Mouse (Mus musculus) neural tube, embryonic 11.5 days (tissue): ENCODE results near the gene Lmna. TPM values are rescaled to one million over a fixed set of nuclear protein-coding genes. Genes with fewer than 3 reads are reported as not detected.
A peak's percentile ranks its signal among the peaks of the same experiment; 100 is the strongest.

ENCODE experiments used
- ATAC-seq: fragments of 200-750 bp; cut with Nextera tagmentation; 2 replicates; pipeline ENCODE4 v1.8.0; 2017; ENCODE audit warnings: moderate number of reproducible peaks, mild to moderate bottlenecking, moderate TSS enrichment, moderate library complexity; ENCODE audit not compliant: insufficient read depth, low FRiP score, low TSS enrichment
- DNase-seq: peaks from one replicate; pipeline ENCODE4 v3.0.0-alpha.2; 2015; ENCODE audit warnings: low spot score
- H3K27ac ChIP-seq: fragments of 300-500 bp; sonication (generic); 2 replicates; pipeline ENCODE4 v1.5.1; 2014; ENCODE audit warnings: low read depth, mild to moderate bottlenecking, low read length
- H3K27me3 ChIP-seq: fragments of 300-500 bp; sonication (generic); 2 replicates; pipeline ENCODE4 v1.6.1; 2014; ENCODE audit warnings: mild to moderate bottlenecking, low read length, mixed read lengths; ENCODE audit not compliant: control insufficient read depth, insufficient read depth
- H3K36me3 ChIP-seq: fragments of 300-500 bp; sonication (generic); 2 replicates; pipeline ENCODE4 v1.6.1; 2014; ENCODE audit warnings: mild to moderate bottlenecking, low read length, moderate library complexity, mixed read lengths; ENCODE audit not compliant: control insufficient read depth, insufficient read depth
- H3K4me1 ChIP-seq: fragments of 300-500 bp; sonication (generic); 2 replicates; pipeline ENCODE4 v1.6.1; 2014; ENCODE audit warnings: low read length, mixed read lengths; ENCODE audit not compliant: control insufficient read depth, insufficient read depth
- H3K4me2 ChIP-seq: fragments of 300-500 bp; sonication (generic); 2 replicates; pipeline ENCODE4 v1.6.1; 2014; ENCODE audit warnings: low read depth, mild to moderate bottlenecking, moderate library complexity
- H3K4me3 ChIP-seq: fragments of 300-500 bp; sonication (generic); 2 replicates; pipeline ENCODE4 v1.5.1; 2014; ENCODE audit warnings: low read depth, low read length
- H3K9ac ChIP-seq: fragments of 300-500 bp; sonication (generic); 2 replicates; pipeline ENCODE4 v1.6.1; 2014; ENCODE audit warnings: mild to moderate bottlenecking, low read length
- H3K9me3 ChIP-seq: fragments of 300-500 bp; sonication (generic); 2 replicates; pipeline ENCODE4 v1.6.1; 2016; ENCODE audit warnings: low read length; ENCODE audit not compliant: control insufficient read depth
- WGBS: fragments of 180-500 bp; shearing (Covaris S2); extraction: QIAGEN DNeasy Blood & Tissue Kit; methylation state at CpG from one replicate; pipeline ENCODE4 v1.1.7; 2014; 5-methylcytosine and 5-hydroxymethylcytosine counted together
- polyA plus RNA-seq: library from polyadenylated mRNA; unstranded; fragments of >200 nt; fragmentation: Nextera tagmentation; extraction: Ambion mirVana; gene quantifications from 2 replicates; pipeline ENCODE4 v1.2.1, GENCODE M21; 2014

Gene Lmna
- polyA plus RNA-seq, 1 experiment from 2014 or later: 17.4 TPM

DNA sequence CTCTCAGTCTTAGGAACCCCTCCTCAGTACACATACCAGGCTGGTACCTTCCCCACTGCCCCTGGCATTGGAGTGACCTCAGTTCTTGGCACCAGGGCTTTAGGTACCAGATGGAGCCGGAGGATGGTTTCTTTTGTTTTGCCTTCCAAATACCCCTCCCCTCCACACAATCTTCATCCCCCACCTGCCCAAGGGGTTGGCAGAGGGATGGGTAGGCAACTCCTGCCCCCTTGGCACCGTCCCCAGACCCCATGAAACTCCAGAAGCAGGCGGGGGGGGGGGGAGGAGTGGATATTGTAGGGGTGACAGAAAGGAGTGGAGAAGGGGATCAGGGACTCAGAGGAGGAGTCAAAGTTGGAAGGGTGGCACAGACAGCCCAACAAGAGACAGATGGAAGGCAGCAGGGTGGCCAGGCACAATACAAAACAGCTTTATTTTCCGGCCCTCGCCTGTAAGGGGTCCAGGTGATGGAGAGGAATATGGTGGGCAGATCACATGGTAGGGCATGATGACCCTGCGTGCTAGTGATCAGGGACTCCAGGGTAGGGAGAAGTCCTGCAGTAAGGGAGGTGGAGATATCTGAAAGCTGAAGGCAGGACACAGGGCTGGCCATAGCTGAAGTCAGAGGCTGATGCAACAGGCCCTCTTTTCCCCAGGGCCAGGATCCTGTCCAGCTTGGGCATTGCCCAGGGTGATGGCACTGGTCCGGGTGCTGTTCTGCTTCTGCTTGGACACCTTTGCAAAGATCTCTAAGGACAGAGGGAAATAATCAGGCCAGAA lies 32.1 kb upstream of the Lmna start:
- Histone ChIP-seq H3K36me3 (peaks cover 17% of the 10 kb centered on the region), H3K27ac (no peak overlapping the region), H3K4me2 (no peak overlapping the region), H3K4me3 (no peak overlapping the region), H3K9ac (no peak overlapping the region), H3K4me1 (peaks cover 24% of the 10 kb centered on the region), H3K27me3 (no peaks in the 10 kb centered on the region), H3K9me3 (no peaks in the 10 kb centered on the region)
- ATAC-seq (no peak), DNase-seq (no peak)
- 79% methylated on average over 7 of the region's 7 CpGs for WGBS

DNA sequence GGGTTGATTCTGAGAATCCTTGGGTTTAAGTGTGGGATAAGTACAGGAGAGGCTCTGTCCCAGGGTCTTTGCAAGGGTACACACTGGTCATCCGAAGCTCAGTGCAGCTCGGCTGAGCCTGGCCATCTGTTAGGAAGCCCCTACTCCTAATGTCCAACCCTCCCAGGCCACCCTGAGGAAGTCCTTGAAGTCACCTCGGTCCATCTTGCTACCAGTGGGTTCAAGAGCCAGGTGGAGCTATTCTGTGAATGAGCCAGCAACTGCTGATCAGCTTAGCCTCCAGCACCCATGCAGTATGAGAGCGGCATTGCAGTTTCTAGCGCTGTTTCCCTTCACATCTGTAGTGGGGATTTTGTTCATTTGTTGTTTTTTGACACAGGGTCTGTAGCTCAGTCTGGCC lies 30.3 kb upstream of the Lmna start:
- DNase-seq (no peak), ATAC-seq (no peak)
- Histone ChIP-seq H3K27ac (no peak overlapping the region), H3K4me3 (0 out of 2 replicates have a peak overlapping the region, but pooled peaks have one; percentile 7), H3K36me3 (peaks cover 23% of the 10 kb centered on the region), H3K4me1 (peaks cover 41% of the 10 kb centered on the region), H3K9me3 (no peaks in the 10 kb centered on the region), H3K4me2 (no peak overlapping the region), H3K27me3 (no peaks in the 10 kb centered on the region), H3K9ac (0 out of 2 replicates have a peak overlapping the region, but pooled peaks have one; percentile 8)
- WGBS: 77% methylated on average over 5 of the region's 5 CpGs

DNA sequence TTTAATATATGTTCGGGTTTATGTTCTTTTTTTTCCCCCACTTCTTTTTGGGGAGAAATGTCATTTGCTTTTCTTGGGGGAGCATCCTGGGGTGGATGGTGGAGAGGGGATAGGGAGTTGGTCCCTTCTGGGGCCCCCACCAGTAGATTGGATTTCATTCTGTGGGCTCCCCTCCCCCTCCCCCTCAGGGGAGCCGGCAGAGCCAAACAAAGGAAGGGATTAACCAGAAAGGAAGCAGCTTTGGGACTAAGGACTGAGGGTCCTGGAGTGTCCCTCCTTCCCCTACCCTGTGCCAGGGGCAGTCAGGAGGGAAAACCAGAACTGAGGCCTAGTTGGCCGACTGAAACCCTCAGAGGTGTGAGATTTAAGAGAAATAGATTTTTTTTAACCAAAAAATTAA lies 29.6 kb upstream of the Lmna start:
- Histone ChIP-seq H3K4me1 (peaks cover 48% of the 10 kb centered on the region), H3K36me3 (peaks cover 23% of the 10 kb centered on the region), H3K4me3 (no peak overlapping the region), H3K27me3 (no peaks in the 10 kb centered on the region), H3K9me3 (no peaks in the 10 kb centered on the region), H3K9ac (no peak overlapping the region), H3K4me2 (no peak overlapping the region), H3K27ac (no peak overlapping the region)
- DNase-seq (peak; percentile 52), ATAC-seq (no peak)
- WGBS: 20% methylated on average over 3 of the region's 3 CpGs

DNA sequence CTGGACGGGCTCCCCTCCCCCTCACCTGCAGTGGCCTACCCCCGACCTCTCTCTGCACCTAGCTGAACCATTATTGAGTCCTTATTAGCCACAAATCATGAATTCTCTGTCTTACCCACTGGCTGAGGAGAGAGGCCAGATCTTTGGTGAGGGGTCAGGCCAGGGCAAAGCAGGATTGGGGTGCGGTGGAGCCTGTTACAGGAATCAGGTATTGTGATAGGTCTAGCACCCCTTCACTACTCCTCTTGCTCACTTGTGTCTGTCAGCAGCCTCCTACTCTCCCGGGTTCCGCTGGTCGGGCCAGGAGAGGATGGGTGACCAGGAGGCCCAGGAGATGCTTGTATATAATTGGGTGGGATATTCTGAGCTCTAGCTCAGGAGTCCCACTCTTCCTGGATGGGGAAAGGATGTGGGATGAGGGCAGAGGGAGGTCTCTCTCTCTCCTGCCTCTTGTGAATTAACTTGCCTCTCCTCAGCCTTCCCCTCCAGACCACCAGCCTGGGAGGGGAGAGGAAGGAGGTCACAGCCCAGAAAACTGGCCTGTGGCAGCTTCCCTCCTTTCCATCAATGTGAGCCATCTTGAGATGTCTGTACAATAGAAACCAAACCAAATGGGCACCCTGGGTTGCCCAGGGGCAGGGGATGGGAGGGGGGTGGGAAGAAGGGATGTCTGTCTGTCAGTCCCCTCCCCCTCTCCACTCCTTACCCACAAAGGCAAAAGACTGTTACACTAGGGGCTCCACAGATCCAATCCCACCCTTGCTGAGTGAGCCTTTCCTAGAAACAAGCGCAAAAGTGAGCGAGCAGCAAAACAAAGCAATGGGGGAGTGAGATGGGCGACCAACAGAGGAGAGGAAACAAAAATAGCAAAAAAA lies 28.8 kb upstream of the Lmna start:
- Histone ChIP-seq H3K27ac (peak overlapping the region; percentile 56), H3K9me3 (no peaks in the 10 kb centered on the region), H3K4me2 (peak overlapping the region; percentile 15; the same call in 1 of the 2 replicates), H3K27me3 (no peaks in the 10 kb centered on the region), H3K36me3 (peaks cover 23% of the 10 kb centered on the region), H3K9ac (no peak overlapping the region; the same call in 1 of the 2 replicates), H3K4me3 (peak overlapping the region; percentile 13), H3K4me1 (peaks cover 53% of the 10 kb centered on the region)
- DNase-seq (peak; percentile 35), ATAC-seq (0 out of 2 replicates have a peak, but pooled peaks have one; percentile 7)
- WGBS: 37% methylated on average over 9 of the region's 9 CpGs

DNA sequence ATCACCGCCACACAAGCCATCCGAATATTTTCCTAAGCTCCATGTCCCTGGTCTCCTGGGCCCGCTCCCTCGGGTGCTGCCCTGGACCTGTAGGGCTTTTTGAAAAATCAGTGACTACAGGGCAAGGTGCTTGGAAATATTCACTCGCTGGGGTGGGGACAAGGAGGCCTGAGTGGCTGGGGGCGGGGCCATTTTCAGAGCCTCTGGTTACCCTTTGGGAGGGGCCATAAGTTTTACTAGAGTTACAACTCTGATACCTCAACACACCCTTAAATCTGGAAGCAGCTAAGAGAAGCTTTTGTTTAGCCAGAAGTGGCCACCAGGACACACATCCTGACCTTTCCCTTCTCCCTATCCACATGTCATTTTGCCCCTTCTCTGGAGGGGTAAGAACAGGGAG lies 27.4 kb upstream of the Lmna start:
- peaks cover 53% of the 10 kb centered on the region for H3K4me1 ChIP-seq
- H3K9me3 ChIP-seq: no peaks in the 10 kb centered on the region
- 63% methylated on average over 6 of the region's 6 CpGs for WGBS
- peak overlapping the region; percentile 66 for H3K4me2 ChIP-seq
- H3K9ac ChIP-seq: no peak overlapping the region; the same call in 1 of the 2 replicates
- 0 out of 2 replicates have a peak overlapping the region, but pooled peaks have one; percentile 29 for H3K27ac ChIP-seq
- H3K27me3 ChIP-seq: no peaks in the 10 kb centered on the region
- H3K4me3 ChIP-seq: peak overlapping the region; percentile 80
- no peak for DNase-seq
- peaks cover 23% of the 10 kb centered on the region for H3K36me3 ChIP-seq
- no peak for ATAC-seq

DNA sequence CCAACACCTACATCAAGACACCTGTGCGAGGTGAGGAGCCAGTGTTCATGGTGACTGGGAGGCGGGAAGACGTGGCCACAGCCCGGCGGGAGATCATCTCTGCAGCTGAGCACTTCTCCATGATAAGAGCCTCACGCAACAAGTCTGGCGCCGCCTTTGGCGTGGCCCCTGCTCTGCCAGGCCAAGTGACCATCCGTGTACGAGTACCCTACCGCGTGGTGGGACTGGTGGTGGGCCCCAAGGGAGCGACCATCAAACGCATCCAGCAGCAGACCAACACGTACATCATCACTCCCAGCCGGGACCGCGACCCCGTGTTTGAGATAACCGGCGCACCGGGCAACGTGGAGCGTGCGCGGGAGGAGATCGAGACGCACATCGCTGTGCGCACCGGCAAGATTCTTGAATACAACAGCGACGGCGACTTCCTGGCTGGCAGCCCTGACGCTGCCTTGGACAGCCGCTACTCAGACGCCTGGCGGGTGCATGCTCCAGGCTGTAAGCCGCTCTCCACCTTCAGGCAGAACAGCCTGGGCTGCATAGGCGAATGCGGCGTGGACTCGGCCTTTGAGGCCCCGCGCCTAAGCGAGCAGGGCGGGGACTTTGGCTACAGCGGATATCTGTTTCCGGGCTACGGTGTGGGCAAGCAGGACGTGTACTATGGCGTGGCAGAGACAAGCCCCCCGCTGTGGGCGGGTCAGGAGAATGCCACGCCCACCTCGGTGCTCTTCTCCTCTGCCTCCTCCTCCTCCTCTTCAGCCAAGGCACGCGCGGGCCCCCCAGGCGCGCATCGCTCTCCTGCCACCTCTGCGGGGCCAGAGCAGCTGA lies 26.6 kb upstream of the Lmna start:
- Histone ChIP-seq H3K9ac (peak overlapping the region; percentile 97), H3K4me1 (peaks cover 53% of the 10 kb centered on the region), H3K4me3 (peak overlapping the region; percentile 80), H3K27me3 (no peaks in the 10 kb centered on the region), H3K27ac (0 out of 2 replicates have a peak overlapping the region, but pooled peaks have one; percentile 11), H3K36me3 (peaks cover 23% of the 10 kb centered on the region), H3K9me3 (no peaks in the 10 kb centered on the region), H3K4me2 (peak overlapping the region; percentile 66)
- DNase-seq (peak; percentile 76), ATAC-seq (no peak)
- WGBS: 13% methylated on average over 64 of the region's 64 CpGs

DNA sequence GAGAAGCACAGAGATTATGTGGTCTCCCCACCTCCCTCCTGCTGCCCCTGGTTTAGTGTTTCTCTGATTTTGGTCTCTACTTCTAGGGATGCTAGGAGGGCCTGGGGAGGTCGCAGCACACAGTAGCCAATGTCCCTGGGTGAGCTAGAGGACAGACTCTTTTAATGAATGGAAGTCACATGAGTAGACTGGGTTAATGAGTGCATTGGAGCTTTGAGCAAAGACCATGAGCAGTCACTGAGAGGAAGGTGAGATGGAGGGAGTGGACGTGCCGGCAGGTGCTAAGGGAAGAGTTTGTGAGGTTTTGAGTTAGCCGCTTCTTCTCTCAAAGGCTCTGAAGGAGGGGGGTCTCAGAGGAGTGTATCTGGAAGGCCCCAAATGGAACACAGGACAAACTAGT lies 25.8 kb upstream of the Lmna start:
- Histone ChIP-seq H3K36me3 (peaks cover 23% of the 10 kb centered on the region), H3K4me1 (peaks cover 53% of the 10 kb centered on the region), H3K27me3 (no peaks in the 10 kb centered on the region), H3K27ac (no peak overlapping the region), H3K4me2 (peak overlapping the region; percentile 66), H3K4me3 (peak overlapping the region; percentile 80), H3K9me3 (no peaks in the 10 kb centered on the region), H3K9ac (peak overlapping the region; percentile 97)
- DNase-seq (no peak), ATAC-seq (no peak)
- 48% methylated on average over 4 of the region's 4 CpGs for WGBS

DNA sequence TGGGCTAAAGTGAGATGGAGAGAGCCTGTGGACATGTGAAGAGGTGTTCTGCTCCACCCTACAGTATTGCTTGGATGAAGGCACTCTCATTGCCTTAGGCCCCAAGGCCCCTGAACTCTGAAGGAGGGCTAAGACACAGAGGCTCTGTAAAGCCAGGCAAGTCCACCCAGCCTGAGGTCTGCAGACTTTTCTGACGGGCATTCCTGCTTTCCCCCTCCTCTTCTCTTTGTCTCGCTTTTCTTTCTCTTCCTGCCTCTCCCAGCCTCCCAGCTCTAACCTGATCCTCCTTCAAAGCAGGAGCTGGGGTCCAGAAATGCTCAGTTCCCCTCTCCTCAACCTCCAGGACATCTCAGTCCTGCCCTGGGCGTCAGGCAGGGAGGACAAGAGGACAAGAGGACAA lies 25.2 kb upstream of the Lmna start:
- Histone ChIP-seq H3K36me3 (peaks cover 20% of the 10 kb centered on the region), H3K27ac (0 out of 2 replicates have a peak overlapping the region, but pooled peaks have one; percentile 23), H3K9me3 (no peaks in the 10 kb centered on the region), H3K4me1 (peaks cover 55% of the 10 kb centered on the region), H3K27me3 (no peaks in the 10 kb centered on the region), H3K4me3 (peak overlapping the region; percentile 80), H3K4me2 (peak overlapping the region; percentile 66), H3K9ac (peak overlapping the region; percentile 97)
- 13% methylated on average over 3 of the region's 3 CpGs for WGBS
- ATAC-seq (no peak), DNase-seq (no peak)
